Mouse (Mus musculus): Measurements from ENCODE around the gene Tbx3.

GRCm38 (mm10) chr5:119684701-119685391 lies 14.4 kb downstream of the Tbx3 start:
- no peak for TF ChIP-seq CTCF (IDR thresholded peaks at IDR 0.05; ENCODE audit: low read depth)
- TF ChIP-seq EP300 (optimal IDR thresholded peaks at IDR 0.05), result no peak

All from stomach, postnatal 0 days (tissue).